Mouse (Mus musculus) cerebellum, adult 9-11 months (tissue): ENCODE results near the gene Mcrip2.

Source experiments
- DNase-seq: peaks from one replicate; pipeline ENCODE4 v3.0.0; 2022

Gene Mcrip2

DNA sequence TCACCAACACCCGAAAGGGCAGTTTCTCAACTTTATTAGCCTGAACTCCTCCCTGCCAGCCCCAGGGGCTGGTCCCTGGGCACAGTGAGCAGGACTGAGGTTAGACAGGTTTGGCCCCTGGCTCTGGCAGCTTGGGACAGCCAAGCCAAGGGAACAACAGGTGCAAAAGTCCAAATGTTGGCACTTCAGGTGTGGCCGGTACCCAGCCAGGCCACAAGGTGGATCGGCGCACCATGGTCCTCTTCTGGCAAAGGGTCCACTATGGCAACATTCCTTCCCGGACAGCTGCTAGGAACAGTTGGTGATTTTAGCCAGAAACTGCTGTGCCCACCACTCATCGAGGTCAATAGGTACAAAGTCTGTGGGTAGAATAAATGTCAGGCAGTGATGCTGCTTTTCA, 4.9 kb downstream of the Mcrip2 start:
- peak; percentile 44 for DNase-seq

DNA sequence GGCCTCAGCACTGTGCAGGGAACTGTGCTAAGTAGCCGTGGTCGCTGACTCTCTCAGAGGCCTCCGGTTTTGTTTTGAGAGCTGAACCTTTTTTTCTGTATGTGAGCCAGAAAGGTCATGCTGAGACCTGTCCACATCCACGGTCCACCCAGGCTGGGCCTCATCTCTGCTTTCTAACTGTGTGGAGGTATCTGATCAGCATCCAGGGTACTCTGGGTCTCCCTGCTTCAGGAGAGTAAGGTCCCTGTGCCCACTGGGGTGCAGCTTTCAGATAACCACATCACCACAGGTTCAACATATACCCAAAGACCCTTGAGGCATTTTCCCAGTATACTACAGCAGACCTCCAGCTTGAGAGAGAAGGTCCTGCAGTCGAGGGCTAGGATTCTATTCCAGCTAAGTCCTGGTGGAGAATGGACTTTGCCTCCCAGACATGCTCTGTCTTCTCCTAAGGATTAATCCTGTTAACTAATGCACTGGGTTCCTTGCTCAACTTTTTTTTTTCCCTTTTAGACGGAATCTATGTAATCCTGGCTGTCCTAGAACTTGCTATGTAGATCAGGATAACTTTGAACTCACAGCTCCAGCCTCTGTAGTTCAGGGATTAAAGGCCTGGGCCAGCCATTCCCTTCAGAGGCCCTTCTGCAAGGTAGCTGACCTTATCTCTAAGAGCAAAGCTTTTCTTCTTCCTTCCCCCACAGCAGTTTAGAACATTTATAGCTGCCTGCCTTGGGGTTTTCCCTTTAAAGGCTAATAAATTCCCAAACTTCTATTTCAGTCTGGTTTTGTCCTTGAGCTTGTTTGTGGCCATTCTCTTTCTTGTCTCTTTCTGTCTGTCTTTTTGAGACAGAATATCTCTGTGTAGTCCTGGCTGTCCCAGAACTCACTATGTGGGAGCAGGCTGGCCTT, 6.6 kb downstream of the Mcrip2 start:
- no peak for DNase-seq

- DNase-seq, result peak; percentile 92
Observed at GRCm38 (mm10) chr17:25860832-25861703, 7.5 kb downstream of the Mcrip2 start, which contains the start of gene Wdr90. TSS of gene Wdr90 (minus strand) at chr17:25861501.

- DNase-seq, result peak; percentile 61
Observed at GRCm38 (mm10) chr17:25860229-25860628, 8.3 kb downstream of the Mcrip2 start.

DNA sequence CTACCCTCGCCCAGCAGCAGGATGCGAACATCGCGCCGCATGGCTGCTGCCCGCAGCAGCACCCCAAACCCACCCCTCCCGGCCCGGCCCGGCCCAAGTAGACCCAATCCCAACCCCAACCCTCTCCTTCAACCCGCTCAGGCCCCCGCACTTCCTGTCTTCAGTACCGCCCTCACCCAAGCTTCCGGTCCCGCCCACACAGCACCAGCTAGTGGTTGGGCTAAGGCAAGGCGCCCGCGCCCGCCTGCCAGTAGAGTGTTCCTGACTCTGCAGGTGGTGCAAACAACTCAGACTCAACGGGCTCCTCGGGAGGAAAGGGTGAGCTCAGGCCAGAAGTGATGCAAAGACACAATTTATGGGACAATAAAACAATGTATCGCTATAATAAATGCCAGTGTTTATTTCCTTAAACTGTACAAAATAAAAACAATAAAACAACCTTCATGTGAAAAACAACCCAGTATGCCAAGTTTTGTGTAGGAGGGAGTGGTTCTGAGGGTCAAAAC, 24.1 kb downstream of the Mcrip2 start, which contains the start of gene Rhot2:
Rhot2 (minus strand) TSS at position 456 of the 506 bp plus-strand sequence.
- peak; percentile 96 for DNase-seq

DNA sequence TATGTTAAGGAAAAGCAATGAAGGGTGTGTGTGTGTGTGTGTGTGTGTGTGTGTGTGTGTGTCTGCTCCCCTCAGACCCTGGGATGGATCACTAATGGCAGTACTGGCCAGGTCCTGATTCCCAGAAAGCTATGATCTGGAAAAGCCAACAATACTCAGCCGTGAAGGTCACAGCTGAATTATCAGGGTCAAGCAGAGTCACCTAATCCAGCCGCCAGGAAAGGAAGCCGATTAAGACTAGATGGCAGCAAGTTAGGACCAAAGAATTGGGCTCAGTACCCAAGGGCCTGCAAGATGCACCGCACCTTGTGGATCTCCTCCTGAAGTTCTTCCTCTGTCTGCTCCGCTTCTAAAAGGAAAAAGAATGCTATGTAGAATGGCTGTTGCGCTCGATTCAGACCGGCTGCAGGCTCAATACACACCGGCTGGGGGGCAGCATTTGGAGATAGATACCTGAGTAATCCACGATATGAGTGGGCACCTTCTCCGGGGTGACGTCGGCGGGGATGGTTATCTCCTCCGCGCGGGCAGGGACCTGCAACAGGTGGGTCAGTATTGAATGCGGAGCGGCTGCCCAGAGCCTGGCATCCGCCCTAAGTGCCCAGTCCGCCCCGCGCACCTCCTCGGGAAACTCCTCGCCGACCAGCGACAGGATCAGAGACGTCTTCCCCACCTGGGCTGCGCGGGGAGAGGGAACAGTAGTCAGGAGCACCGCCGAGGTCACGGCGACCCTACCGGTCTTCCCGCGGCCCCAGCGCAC, 24.7 kb downstream of the Mcrip2 start:
- peak; percentile 74 for DNase-seq

DNA sequence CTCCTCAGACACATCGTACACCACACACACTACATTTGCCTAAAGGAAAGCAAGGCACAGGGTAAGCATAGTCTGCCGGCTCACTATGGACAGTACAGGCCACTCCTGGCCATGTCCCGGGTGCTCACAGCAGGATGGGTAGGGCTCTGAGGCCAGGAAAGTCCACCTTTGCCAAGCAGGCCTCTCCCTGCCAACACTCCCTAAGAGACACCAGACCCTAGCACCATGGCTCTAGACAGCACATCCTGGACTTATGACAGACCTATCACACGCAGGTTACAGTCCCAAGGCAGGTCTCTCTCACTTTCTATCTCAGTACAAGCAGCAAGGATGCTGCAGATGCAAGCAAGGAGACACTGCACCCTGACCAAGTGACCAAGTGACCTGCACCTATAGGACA, 25.4 kb downstream of the Mcrip2 start:
- peak; percentile 50 for DNase-seq

DNA sequence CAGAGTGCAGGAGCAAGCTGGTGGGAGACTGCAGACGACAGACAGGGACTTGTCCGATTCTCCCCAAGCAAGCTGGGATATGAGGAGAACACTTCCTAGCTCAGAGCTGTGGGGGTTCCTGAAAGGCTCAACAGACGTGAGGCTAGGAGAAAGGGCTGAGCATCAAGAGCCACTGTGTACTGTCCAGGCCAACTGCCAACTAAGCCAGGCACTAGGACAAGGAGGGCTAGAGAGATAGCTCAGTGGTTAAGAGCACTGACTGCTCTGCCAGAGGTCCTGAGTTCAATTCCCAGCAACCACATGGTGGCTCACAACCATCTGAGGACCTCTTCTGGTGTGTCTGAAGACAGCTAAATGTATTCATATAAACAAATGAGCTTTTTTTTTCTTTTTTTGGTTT, 26.1 kb downstream of the Mcrip2 start:
- DNase-seq, result no peak

DNA sequence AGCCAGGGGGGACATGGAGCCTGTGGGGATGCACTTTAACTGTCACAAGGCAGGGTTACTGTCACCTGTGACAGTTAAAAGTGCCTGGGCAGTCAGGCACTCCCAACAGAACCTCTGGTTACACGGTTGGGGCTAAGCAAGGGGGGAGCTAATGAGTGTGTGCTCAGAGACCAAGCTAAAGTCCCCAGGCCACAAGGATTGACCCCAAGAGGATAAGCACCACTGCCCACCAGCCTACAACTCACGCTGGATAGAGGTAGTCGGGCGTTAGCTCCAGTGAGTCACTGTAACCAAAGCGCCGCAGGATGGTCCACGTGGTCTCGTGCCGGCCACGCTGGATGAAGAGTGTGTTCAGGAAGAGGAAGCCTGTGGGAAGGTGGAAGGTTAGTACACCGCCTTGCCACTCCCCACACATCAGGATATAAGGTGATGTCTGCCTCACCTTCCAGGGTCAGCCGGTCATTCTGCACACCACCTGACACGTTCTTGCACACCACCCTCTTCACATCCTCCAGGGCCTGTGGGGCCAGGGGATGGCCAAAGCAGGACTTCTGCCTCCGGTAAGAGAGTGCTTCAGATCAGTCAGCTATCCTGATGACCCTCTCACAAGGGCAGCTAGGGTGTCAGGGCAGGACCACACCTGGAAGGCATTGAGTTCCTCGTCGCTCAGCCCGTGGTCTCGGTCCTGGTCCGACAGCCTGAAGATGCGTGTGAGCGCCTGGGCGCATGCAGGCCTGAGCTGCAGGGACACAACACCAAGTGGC, 27.3 kb downstream of the Mcrip2 start, which contains the start of gene Gm20683:
Gm20683 (minus strand) TSS at position 647 of the 764 bp plus-strand sequence.
- peak; percentile 52 for DNase-seq

GRCm38 (mm10) chr17:25840519-25840918, 28.0 kb downstream of the Mcrip2 start:
- DNase-seq, result peak; percentile 46

DNA sequence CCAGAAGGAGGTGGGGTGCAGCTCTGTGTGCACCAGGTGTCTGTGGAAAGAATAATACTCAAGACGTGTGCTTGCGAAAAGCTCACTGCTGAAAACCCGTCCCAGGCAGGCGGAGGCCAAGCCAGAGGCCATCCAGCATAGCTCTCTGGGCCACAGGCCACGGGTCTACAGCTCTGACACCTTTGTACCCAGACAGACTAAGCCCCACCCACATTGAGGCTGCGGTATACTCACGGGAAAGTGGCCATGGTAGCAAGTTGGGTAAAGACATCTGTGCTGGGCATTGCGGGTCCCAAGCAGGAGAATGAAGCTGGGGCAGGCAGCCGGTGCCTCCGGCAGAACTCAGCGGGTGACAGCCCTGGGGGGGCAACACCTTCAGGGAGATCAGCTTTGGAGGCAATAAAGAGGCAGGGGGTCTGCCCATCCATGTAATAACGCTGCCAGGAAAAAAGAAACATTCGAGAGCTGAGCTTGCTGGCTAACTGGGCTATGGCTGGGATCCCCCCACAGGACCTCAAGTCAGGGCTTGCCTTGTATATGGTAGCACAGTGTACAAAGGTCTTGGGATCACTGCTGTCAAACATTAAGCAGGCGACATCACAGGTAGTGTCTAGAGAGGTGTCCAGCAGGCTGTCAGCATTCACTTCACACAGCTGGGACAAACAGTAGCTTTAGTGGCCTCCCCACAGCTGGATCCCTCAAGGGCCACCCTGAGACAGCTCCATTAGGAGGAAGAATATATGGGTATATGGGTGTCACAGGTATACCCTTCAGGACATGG, 28.9 kb downstream of the Mcrip2 start:
- peak; percentile 55 for DNase-seq

DNA sequence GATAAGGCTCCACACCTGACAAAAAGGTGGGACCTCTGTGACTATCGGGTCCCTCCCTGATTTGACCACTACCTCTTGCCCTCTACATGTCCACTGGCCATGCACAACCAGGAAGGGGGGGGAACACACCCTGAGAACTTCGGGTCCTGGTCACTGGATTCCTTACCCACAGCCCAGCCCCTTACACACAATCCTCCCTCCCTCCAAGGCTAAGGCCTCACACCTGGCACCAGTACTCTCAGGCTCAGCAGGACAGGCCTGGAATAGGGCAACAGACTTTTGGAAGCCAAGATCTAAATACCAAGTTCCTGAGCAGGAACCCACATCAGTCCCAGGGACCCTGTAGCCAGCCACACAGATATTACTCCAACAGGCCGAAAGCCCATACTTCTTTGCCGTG, 29.7 kb downstream of the Mcrip2 start:
- DNase-seq, result peak; percentile 50

DNA sequence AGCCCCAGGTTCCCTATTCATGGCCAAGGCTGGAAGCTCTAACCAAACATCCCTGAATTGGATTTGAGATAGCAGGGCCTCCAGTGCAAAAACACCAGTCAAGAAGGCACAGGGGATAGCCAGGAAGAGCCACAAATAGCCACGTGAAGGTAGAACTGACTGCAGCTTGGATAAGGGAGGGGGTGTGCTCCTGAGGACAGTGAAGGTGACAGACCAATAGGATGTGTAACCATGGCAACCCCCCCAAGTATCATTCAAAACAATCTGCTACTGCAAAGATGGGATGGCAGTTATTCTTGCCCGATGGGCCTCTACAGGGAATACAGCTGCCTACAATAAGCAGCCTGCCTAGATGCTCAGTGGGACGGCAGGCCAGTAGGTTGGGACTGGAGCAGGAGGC, 31.0 kb downstream of the Mcrip2 start:
- peak; percentile 56 for DNase-seq

GRCm38 (mm10) chr17:25837076-25837410, 31.5 kb downstream of the Mcrip2 start, which contains the start of gene Rhbdl1:
TSS of gene Rhbdl1 (minus strand) at chr17:25837295.
- DNase-seq, result peak; percentile 92

GRCm38 (mm10) chr17:25836397-25837075, 32.0 kb downstream of the Mcrip2 start:
- peak; percentile 71 for DNase-seq

GRCm38 (mm10) chr17:25835816-25836215, 32.7 kb downstream of the Mcrip2 start:
- DNase-seq, result peak; percentile 67

- no peak for DNase-seq
Observed at GRCm38 (mm10) chr17:25835301-25835700, 33.3 kb downstream of the Mcrip2 start.

GRCm38 (mm10) chr17:25834595-25835222, 33.9 kb downstream of the Mcrip2 start:
- peak; percentile 78 for DNase-seq

DNA sequence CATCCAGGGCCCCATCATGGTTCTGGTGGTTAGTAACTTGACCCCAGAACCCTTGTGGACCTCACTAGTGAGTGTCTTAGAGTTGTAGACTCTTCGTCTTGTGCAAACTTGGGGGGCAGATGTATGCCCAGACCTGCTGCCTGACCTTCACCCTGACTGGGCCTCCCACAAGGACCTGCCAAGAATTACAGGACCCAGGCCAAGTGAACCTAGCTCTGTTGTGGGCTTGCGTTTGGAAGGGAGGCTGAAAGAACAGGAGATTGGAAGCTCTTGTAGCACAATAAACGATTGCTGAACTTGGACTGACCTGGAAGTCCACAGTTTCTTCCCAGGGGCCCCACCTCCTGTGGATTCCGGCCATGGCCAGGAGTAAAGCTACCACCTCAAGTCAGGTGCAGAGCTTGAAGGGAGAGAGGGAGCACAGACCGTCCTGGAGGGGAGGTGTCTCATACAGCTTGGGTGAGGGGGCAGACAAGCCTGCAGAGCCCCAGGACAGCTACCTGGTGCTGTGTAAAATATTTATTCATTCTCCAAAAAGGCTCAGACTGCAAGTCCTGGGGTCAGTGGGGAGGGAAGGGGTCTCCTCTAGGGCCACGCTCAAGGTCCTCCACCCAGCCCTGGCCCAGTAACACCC, 34.5 kb downstream of the Mcrip2 start:
- DNase-seq, result peak; percentile 76
